Mouse (Mus musculus) spleen, adult 2 months (tissue): ENCODE data around the gene Zfp593.

Source experiments
- CTCF ChIP-seq: fragments of 200-500 bp; IDR thresholded peaks from 2 replicates; pipeline ENCODE4 v1.5.1; 2011; ENCODE audit warnings: mild to moderate bottlenecking, inconsistent platforms; ENCODE audit not compliant: insufficient read depth, insufficient read length, insufficient replicate concordance; ENCODE audit errors: extremely low read depth
- POLR2A ChIP-seq: fragments of 200-500 bp; IDR thresholded peaks from 2 replicates; pipeline ENCODE4 v1.6.1; 2011; ENCODE audit warnings: low read depth, low read length, inconsistent platforms

- TF ChIP-seq CTCF (no peak), POLR2A (no peak)
These were observed 6.9 kb upstream of the Zfp593 start for GRCm38 (mm10) chr4:134252131-134252910.
